Mouse (Mus musculus) left cerebral cortex, postnatal 25 days (tissue): Measurements from ENCODE around the gene Tmem143. TPM values are rescaled to one million over a fixed set of nuclear protein-coding genes. Genes with fewer than 3 reads are reported as not detected.
"Not testable (repeated sequence)": the region's sequence is repeated elsewhere in the genome, so short reads cannot be mapped to it uniquely, and the experiment has no call there.

Experiments
- DNase-seq, 2 experiments: peaks; one replicate each; pipeline ENCODE4 v3.0.0; 2022; ENCODE audit warnings: low spot score in 2 of 2, mixed read lengths in 1 of 2
- intact Hi-C: fragments of 180-260 bp; cut with DNase I; formaldehyde crosslinking; loops from one replicate; pipeline ENCODE4 v1.15.1; 2025
- total RNA-seq, 2 experiments: library from RNA; stranded (reverse); gene quantifications; 2 replicates each; pipeline ENCODE4 v1.2.3; 2021

The Tmem143 gene
- total RNA-seq, 2 experiments from 2014 or later: 17.6 to 20.1 TPM

DNA sequence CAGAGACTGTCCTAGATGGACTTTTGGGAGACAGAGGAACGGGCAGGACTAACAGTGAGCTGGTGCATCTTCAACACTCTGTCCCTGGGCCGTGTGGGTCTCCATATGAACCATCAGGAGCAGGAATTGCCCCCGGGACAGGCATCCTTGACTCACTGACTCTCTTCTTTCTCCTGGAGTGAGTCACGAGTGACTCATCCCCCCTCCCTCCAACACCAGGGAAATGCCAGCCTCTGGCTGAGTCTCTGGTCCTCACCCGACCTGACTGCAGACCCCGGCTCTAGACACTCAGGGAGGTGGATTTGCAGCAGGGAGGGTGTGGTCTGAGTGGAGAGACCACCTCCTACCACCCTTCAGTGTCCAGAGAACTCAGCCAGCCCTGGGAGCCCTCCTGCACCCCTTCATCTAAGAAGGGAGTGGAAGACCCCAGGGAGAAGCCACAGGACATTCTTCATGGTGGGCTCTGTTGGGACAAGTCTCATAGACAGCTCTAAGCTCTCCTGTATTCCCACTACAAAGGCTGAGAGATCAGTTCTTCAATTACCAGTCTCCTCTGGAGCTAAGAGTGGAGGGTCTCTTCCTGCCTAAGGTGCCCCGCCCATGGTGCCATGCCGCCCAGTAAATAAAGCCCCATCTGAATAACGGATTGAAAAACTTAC lies 24.0 kb downstream of the Tmem143 start:
- DNase-seq: peak in 1 of 2 experiments; percentile 38
- intact Hi-C loops: loop anchor here (5.0 kb wide), 1 partner anchor 48 kb away; the partner anchor contains the start of gene Kdelr1

DNA sequence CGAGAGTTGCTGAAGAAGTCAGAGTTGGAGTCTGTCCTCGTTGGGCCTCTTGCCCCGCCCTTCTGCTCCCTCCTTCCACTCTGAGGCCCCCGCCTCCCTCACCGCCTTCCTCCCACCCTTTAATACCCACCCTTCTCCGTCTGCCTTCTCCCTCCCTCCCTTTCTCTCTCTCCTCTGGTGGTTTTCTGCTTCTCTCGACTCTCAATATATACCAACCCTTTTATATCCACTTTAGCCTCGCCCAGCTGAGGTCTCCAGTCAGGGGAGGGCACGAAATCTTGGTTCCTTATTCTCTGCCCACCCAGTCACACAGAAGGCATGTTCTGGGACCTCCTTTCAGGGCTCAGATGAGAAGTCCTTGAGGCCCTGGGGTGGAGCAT lies 24.5 kb downstream of the Tmem143 start, which contains the start of gene Emp3:
Gene Emp3, minus strand, starts transcription at position 163 of the 380 bp plus-strand sequence.
- intact Hi-C loops: loop anchor here (5.0 kb wide), 1 partner anchor 49 kb away; the partner anchor contains the start of gene Kdelr1
- no peak for DNase-seq

- intact Hi-C loops: loop anchor here (5.0 kb wide), 1 partner anchor 50 kb away; the partner anchor contains the start of gene Kdelr1
- no peak for DNase-seq
These were observed 25.3 kb downstream of the Tmem143 start for GRCm38 (mm10) chr7:45921950-45922600.

GRCm38 (mm10) chr7:45922928-45923761 lies 26.4 kb downstream of the Tmem143 start:
- DNase-seq: peak; percentile 92 to 97
- intact Hi-C loops: loop anchor here (5.0 kb wide), 1 partner anchor 51 kb away; the partner anchor contains the start of gene Kdelr1

DNA sequence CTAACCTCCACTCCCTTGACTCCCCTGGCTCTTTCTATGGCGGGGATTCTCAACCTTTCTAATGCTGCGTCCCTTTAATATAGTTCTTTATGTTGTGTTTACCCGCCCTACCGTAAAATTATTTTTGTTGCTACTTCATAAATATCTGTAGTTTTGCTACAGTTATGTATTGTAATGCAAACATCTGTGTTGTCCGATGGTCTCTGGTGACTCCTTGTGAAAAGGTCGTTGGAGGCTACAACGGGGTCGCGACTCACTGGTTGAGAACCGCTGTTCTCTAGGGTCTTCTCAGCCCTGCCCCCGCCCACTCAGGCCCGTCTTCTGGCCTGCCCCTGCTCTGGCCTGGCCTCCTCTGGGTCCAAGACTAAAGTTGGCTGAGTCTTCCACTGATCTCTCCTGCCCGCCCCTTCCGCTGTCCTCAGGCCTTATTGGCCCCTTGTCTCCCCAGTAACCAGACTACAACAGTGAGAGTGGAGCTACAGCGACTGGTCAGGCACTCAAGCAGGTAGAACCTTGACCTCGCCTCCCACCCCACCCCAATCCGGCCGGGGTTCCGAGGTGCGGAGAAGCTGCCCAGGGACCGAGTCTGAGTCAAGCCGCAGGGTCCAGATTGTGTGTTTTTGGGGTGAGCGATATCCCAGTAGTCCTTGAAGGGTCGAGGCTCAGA lies 27.2 kb downstream of the Tmem143 start, which contains the start of gene Ccdc114:
Gene Ccdc114, plus strand, starts transcription at position 311 of the 667 bp plus-strand sequence.
- DNase-seq: peak; percentile 31 to 33
- intact Hi-C loops: loop anchor here (5.0 kb wide), 1 partner anchor 52 kb away; the partner anchor contains the start of gene Kdelr1

GRCm38 (mm10) chr7:45924429-45924816 lies 27.7 kb downstream of the Tmem143 start:
- no peak for DNase-seq
- intact Hi-C loops: loop anchor here (5.0 kb wide), 1 partner anchor 52 kb away; the partner anchor contains the start of gene Kdelr1

GRCm38 (mm10) chr7:45928626-45929295 lies 32.0 kb downstream of the Tmem143 start:
- no peak for DNase-seq
- intact Hi-C loops: no loop called here

DNA sequence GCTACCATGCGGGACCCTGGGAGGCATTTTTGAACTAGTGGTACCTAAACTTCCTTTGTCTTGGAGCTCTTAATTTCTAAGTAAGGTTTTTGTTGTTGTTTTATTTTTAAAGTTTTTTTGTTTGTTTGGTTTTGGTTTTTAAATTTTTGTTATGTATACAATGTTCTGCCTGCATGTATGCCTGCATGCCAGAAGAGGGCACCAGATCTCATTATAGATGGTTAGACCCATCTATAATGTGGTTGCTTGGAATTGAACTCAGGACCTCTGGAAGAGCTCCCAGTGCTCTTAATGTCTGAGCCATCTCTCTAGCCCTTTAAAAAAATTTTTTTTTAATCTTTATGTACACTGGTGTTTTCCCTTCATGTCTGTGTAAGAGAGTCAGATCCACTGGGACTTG lies 32.9 kb downstream of the Tmem143 start:
- no peak for DNase-seq
- intact Hi-C loops: no loop called here

DNA sequence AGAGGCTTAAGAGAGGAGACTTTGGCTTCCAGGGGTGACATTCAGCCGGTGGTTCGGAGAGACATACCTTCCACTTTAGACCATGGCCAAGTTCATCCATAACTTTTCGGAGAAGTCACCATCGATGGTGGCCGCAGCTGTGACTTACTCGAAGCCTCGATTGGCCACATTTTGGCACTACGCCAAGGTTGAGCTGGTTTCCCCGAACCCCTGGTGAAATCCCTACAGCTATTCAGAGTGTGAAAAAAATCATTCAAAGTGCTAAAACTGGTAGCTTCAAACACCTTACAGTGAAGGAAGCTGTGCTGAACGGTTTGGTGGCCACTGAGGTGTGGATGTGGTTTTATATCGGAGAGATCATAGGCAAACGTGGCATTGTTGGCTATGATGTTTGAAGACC lies 37.0 kb downstream of the Tmem143 start:
- not testable (repeated sequence) for DNase-seq
- intact Hi-C loops: loop anchor here (2.0 kb wide), 1 partner anchor 61 kb away; the partner anchor contains the start of gene Kdelr1

GRCm38 (mm10) chr7:45935114-45935513 lies 38.4 kb downstream of the Tmem143 start:
- intact Hi-C loops: loop anchor here (2.0 to 5.0 kb wide), 2 partner anchors 62 to 198 kb away; partner anchors contain the start of gene Kdelr1

GRCm38 (mm10) chr7:45939836-45940235 lies 43.1 kb downstream of the Tmem143 start:
- DNase-seq: no peak
- intact Hi-C loops: loop anchor here (5.0 kb wide), 1 partner anchor 203 kb away; no protein-coding TSS in a partner anchor

More at GRCm38 (mm10) chr7:45935114-45935513, 38.4 kb downstream of the Tmem143 start:
- peak; percentile 36 to 47 for DNase-seq

DNA sequence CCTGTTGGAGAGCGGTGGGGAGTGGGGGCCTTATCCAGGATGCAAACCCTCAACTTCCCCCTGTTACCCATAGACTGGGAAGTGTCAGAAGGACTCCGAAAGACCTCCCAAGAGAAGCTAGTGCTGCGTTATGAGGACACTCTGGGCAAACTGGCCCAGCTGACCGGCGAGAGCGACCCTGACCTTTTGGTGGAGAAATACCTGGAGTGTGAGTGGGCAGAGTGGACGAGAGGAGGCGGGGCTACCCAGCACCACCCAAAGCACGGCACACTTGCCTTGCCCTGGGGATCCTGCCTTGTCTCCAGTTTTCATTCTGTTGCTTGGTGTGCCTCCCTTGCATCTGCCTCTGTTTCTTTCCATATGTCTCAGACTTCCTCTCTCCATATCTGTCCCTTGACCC lies 45.2 kb downstream of the Tmem143 start:
- intact Hi-C loops: no loop called here
- no peak for DNase-seq

- DNase-seq, intact Hi-C loops: not testable (repeated sequence)
These were observed 46.5 kb downstream of the Tmem143 start for GRCm38 (mm10) chr7:45943280-45943679.

DNA sequence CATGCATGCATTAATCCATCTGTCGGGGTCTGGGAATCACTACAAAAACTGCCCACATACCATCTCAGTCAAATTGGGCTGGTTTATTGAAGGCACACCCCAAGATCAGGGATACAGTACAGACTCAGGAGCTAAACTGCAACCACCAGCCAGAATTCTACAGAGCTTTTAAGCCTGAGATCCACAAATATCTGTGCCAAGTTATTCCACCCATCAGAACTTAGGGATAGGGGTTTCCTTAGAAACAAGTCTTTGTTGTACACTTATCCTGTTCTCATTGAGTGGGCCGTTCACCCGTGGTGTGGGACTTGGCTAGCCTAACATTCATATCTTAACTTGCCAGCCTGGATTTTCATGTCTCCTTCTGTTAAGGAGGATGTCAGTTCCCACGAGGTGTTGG lies 52.3 kb downstream of the Tmem143 start:
- DNase-seq: peak in 1 of 2 experiments; percentile 67
- intact Hi-C loops: loop anchor here (2.0 kb wide), 1 partner anchor 20 kb away; no protein-coding TSS in a partner anchor

DNA sequence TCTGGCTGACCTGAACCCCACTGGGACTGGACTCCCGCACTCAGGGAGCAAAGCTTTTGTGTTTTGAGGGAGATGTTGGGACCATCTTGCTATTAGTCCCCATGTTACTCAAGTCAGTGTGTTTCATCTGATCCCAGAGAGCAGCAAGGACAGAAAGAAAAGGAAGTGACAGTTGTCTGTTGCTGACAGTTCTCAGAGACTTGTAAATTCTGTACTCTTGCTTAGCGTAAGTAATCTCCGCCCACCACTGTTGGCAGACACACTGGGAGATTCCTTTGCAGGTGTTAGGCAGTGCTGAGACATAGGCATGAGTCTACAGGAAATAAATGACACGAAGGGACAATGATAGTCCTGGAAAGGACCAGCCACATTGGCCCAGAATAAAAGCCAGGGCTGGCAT lies 59.9 kb downstream of the Tmem143 start:
- intact Hi-C loops: no loop called here
- DNase-seq: peak in 1 of 2 experiments; percentile 14
